Mouse (Mus musculus) limb, embryonic 10.5 days (tissue): ENCODE measurements around the gene Nxn. TPM values are rescaled to one million over a fixed set of nuclear protein-coding genes. Genes with fewer than 3 reads are reported as not detected.

ENCODE experiments used
- DNase-seq: peaks from one replicate; pipeline ENCODE4 v3.0.0-alpha.2; 2017; ENCODE audit warnings: low spot score
- H3K27ac ChIP-seq: fragments of 300-500 bp; sonication (generic); 2 replicates; pipeline ENCODE4 v1.5.1; 2016; ENCODE audit warnings: mild to moderate bottlenecking
- H3K27me3 ChIP-seq: fragments of 300-500 bp; sonication (generic); 2 replicates; pipeline ENCODE4 v1.6.1; 2016; ENCODE audit warnings: low read depth, mild to moderate bottlenecking; ENCODE audit not compliant: poor library complexity, severe bottlenecking
- H3K36me3 ChIP-seq: fragments of 300-500 bp; sonication (generic); 2 replicates; pipeline ENCODE4 v1.6.1; 2016; ENCODE audit warnings: mild to moderate bottlenecking, moderate library complexity
- H3K4me1 ChIP-seq: fragments of 300-500 bp; sonication (generic); 2 replicates; pipeline ENCODE4 v1.6.1; 2016
- H3K4me3 ChIP-seq: fragments of 300-500 bp; sonication (generic); 2 replicates; pipeline ENCODE4 v1.5.1; 2016; ENCODE audit warnings: mild to moderate bottlenecking, moderate library complexity
- H3K9me3 ChIP-seq: fragments of 300-500 bp; sonication (generic); replicated peaks from 2 replicates; pipeline ENCODE4 v1.6.1; 2016; ENCODE audit warnings: mild to moderate bottlenecking
- WGBS: fragments of 180-500 bp; shearing (Covaris S2); methylation state at CpG from one replicate; pipeline ENCODE4 v1.1.7; 2016; 5-methylcytosine and 5-hydroxymethylcytosine counted together
- polyA plus RNA-seq: library from polyadenylated mRNA; unstranded; fragments of >200 nt; fragmentation: Nextera tagmentation; extraction: Ambion mirVana; gene quantifications from 2 replicates; pipeline ENCODE4 v1.2.1, GENCODE M21; 2016

Gene Nxn
- polyA plus RNA-seq, 1 experiment from 2014 or later, result 53.3 TPM

GRCm38 (mm10) chr11:76300862-76301261 lies 98.1 kb downstream of the Nxn start:
- H3K4me1 ChIP-seq, result peaks cover 76% of the 10 kb centered on the region
- DNase-seq, result no peak
- no peak overlapping the region; the same call in 1 of the 2 replicates for H3K27ac ChIP-seq
- no peaks in the 10 kb centered on the region for H3K9me3 ChIP-seq
- no peak overlapping the region for H3K4me3 ChIP-seq
- 83% methylated on average over 5 of the region's 5 CpGs for WGBS
- H3K36me3 ChIP-seq, result no peaks in the 10 kb centered on the region
- H3K27me3 ChIP-seq, result no peaks in the 10 kb centered on the region

GRCm38 (mm10) chr11:76298457-76299000 lies 100.4 kb downstream of the Nxn start:
- Histone ChIP-seq H3K4me3 (no peak overlapping the region), H3K36me3 (peaks cover 8% of the 10 kb centered on the region), H3K9me3 (no peaks in the 10 kb centered on the region), H3K27me3 (no peaks in the 10 kb centered on the region), H3K4me1 (peaks cover 85% of the 10 kb centered on the region), H3K27ac (peak overlapping the region; percentile 58)
- DNase-seq, result no peak
- WGBS, result 63% methylated on average over 9 of the region's 9 CpGs

GRCm38 (mm10) chr11:76297252-76297651 lies 101.7 kb downstream of the Nxn start:
- peaks cover 88% of the 10 kb centered on the region for H3K4me1 ChIP-seq
- H3K27ac ChIP-seq, result peak overlapping the region; percentile 58; the same call in 1 of the 2 replicates
- H3K27me3 ChIP-seq, result no peaks in the 10 kb centered on the region
- no peak for DNase-seq
- no peaks in the 10 kb centered on the region for H3K9me3 ChIP-seq
- WGBS, result 85% methylated on average over 9 of the region's 9 CpGs
- peaks cover 8% of the 10 kb centered on the region for H3K36me3 ChIP-seq
- no peak overlapping the region for H3K4me3 ChIP-seq

GRCm38 (mm10) chr11:76294836-76295235 lies 104.1 kb downstream of the Nxn start:
- 0 out of 2 replicates have a peak overlapping the region, but pooled peaks have one; percentile 8 for H3K4me3 ChIP-seq
- peaks cover 8% of the 10 kb centered on the region for H3K36me3 ChIP-seq
- H3K4me1 ChIP-seq, result peaks cover 92% of the 10 kb centered on the region
- 27% methylated on average over 9 of the region's 9 CpGs for WGBS
- DNase-seq, result no peak
- H3K27ac ChIP-seq, result peak overlapping the region; percentile 82
- H3K27me3 ChIP-seq, result no peaks in the 10 kb centered on the region
- H3K9me3 ChIP-seq, result no peaks in the 10 kb centered on the region

GRCm38 (mm10) chr11:76294078-76294477 lies 104.9 kb downstream of the Nxn start:
- Histone ChIP-seq H3K36me3 (peaks cover 8% of the 10 kb centered on the region), H3K4me1 (peaks cover 93% of the 10 kb centered on the region), H3K27me3 (no peaks in the 10 kb centered on the region), H3K27ac (peak overlapping the region; percentile 82), H3K9me3 (no peaks in the 10 kb centered on the region), H3K4me3 (no peak overlapping the region)
- DNase-seq, result no peak
- WGBS, result 54% methylated on average over 5 of the region's 5 CpGs

- no peaks in the 10 kb centered on the region for H3K27me3 ChIP-seq
Observed at GRCm38 (mm10) chr11:76292831-76293230, 106.1 kb downstream of the Nxn start.

GRCm38 (mm10) chr11:76292398-76292797 lies 106.5 kb downstream of the Nxn start:
- Histone ChIP-seq H3K27me3 (no peaks in the 10 kb centered on the region), H3K9me3 (no peaks in the 10 kb centered on the region), H3K4me1 (peaks cover 93% of the 10 kb centered on the region), H3K4me3 (peak overlapping the region; percentile 16; the same call in 1 of the 2 replicates), H3K27ac (peak overlapping the region; percentile 82), H3K36me3 (peaks cover 8% of the 10 kb centered on the region)
- DNase-seq, result no peak
- WGBS, result 63% methylated on average over 15 of the region's 15 CpGs

More at GRCm38 (mm10) chr11:76292831-76293230, 106.1 kb downstream of the Nxn start:
- WGBS, result 45% methylated on average over 6 of the region's 6 CpGs
- H3K27ac ChIP-seq, result peak overlapping the region; percentile 82
- H3K4me3 ChIP-seq, result peak overlapping the region; percentile 16; the same call in 1 of the 2 replicates
- DNase-seq, result no peak
- H3K4me1 ChIP-seq, result peaks cover 93% of the 10 kb centered on the region
- H3K36me3 ChIP-seq, result peaks cover 8% of the 10 kb centered on the region
- H3K9me3 ChIP-seq, result no peaks in the 10 kb centered on the region

GRCm38 (mm10) chr11:76291960-76292359 lies 107.0 kb downstream of the Nxn start:
- Histone ChIP-seq H3K27ac (peak overlapping the region; percentile 82), H3K36me3 (peaks cover 8% of the 10 kb centered on the region)

GRCm38 (mm10) chr11:76290367-76290766 lies 108.6 kb downstream of the Nxn start:
- Histone ChIP-seq H3K4me1 (peaks cover 97% of the 10 kb centered on the region), H3K9me3 (no peaks in the 10 kb centered on the region), H3K4me3 (no peak overlapping the region), H3K27me3 (no peaks in the 10 kb centered on the region), H3K27ac (peak overlapping the region; percentile 78), H3K36me3 (peaks cover 8% of the 10 kb centered on the region)
- 32% methylated on average over 11 of the region's 11 CpGs for WGBS
- DNase-seq, result peak; percentile 40

More at GRCm38 (mm10) chr11:76291960-76292359, 107.0 kb downstream of the Nxn start:
- no peaks in the 10 kb centered on the region for H3K9me3 ChIP-seq
- no peak for DNase-seq
- no peak overlapping the region for H3K4me3 ChIP-seq
- H3K4me1 ChIP-seq, result peaks cover 93% of the 10 kb centered on the region
- 29% methylated on average over 4 of the region's 4 CpGs for whole genome bisulfite sequencing
- H3K27me3 ChIP-seq, result no peaks in the 10 kb centered on the region

- H3K4me3 ChIP-seq, result no peak overlapping the region
- H3K9me3 ChIP-seq, result no peaks in the 10 kb centered on the region
- peak overlapping the region; percentile 16 for H3K27ac ChIP-seq
- 89% methylated on average over 6 of the region's 6 CpGs for WGBS
- peaks cover 90% of the 10 kb centered on the region for H3K4me1 ChIP-seq
- H3K27me3 ChIP-seq, result no peaks in the 10 kb centered on the region
- no peak for DNase-seq
- H3K36me3 ChIP-seq, result peaks cover 7% of the 10 kb centered on the region
Observed at GRCm38 (mm10) chr11:76288645-76289044, 110.3 kb downstream of the Nxn start.

GRCm38 (mm10) chr11:76287301-76287700 lies 111.6 kb downstream of the Nxn start:
- no peak for DNase-seq
- Histone ChIP-seq H3K4me3 (no peak overlapping the region), H3K36me3 (peaks cover 11% of the 10 kb centered on the region), H3K9me3 (no peaks in the 10 kb centered on the region), H3K4me1 (peaks cover 77% of the 10 kb centered on the region), H3K27ac (peak overlapping the region; percentile 61), H3K27me3 (no peaks in the 10 kb centered on the region)
- 34% methylated on average over 10 of the region's 10 CpGs for WGBS

- Histone ChIP-seq H3K27ac (peak overlapping the region; percentile 61), H3K9me3 (no peaks in the 10 kb centered on the region), H3K36me3 (peaks cover 11% of the 10 kb centered on the region), H3K4me1 (peaks cover 70% of the 10 kb centered on the region), H3K4me3 (no peak overlapping the region), H3K27me3 (no peaks in the 10 kb centered on the region)
- peak; percentile 56 for DNase-seq
- WGBS, result 60% methylated on average over 10 of the region's 10 CpGs
Observed at GRCm38 (mm10) chr11:76286534-76287126, 112.3 kb downstream of the Nxn start.

- WGBS, result 41% methylated on average over 7 of the region's 7 CpGs
- H3K4me1 ChIP-seq, result peaks cover 62% of the 10 kb centered on the region
Observed at GRCm38 (mm10) chr11:76285431-76286075, 113.4 kb downstream of the Nxn start.

More at GRCm38 (mm10) chr11:76285431-76286075, 113.4 kb downstream of the Nxn start:
- no peak for DNase-seq
- Histone ChIP-seq H3K4me3 (no peak overlapping the region), H3K36me3 (peaks cover 11% of the 10 kb centered on the region), H3K27me3 (no peaks in the 10 kb centered on the region), H3K9me3 (no peaks in the 10 kb centered on the region), H3K27ac (peak overlapping the region; percentile 46; the same call in 1 of the 2 replicates)
